9 mouse cellular contexts compared by ENCODE assay signal in the genomic region with DNA sequence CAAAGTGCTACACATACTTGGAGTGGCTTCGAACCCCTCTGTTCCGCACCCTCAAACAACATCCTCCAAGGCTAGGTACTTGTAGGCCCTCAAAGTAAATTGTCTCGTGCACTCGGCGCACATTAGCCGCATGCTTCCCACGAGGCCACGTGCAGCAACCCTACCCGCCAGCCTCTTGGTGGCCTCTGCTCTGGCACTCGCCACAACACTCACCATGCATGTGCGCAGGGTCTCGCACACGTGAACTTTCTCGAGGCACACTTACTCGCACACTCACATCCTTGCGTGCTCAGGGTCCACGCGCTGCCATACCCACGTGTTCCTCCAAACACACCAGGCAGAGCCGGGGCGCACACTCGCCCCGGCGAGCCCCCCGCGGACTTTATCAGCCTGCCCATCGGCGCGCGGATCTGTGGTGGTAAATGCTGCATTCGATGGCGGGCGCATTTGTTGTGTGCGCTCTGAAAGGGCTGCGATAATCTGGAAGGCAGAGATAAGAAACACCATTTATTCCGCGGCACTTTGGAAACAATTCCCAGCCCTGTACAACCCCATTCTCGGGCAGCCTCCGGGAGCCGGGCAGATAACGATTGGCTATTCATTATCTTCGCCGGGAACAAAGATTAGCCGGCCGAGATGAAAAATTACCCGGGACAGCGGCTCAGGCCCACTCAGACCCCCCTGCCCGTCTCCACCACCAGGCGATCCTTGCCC. TPM values are rescaled to one million over a fixed set of nuclear protein-coding genes. Genes with fewer than 3 reads are reported as not detected.
DNase-seq lines count a peak whose midpoint lies in the region; ATAC-seq lines count a peak whose summit lies in the region.
"Had no signal": no experiment of that assay in that cellular context is flagged by ENCODE, and none has a peak within 500 bp of the region (broad histone marks: within the 10 kb centered on the region; RNA-seq: fewer than 3 reads in every experiment).

No protein-coding gene starts in this region.

- no peak overlapping the region for H3K9ac ChIP-seq in kidney, embryonic 15.5 days
- no peak overlapping the region for H3K9ac ChIP-seq in liver, embryonic 12.5 days
- no peak overlapping the region for H3K9ac ChIP-seq in neural tube, embryonic 11.5 days (ENCODE audit: low read length)

- H3K4me3 ChIP-seq in kidney, embryonic 15.5 days (replicated peaks): peak overlapping the region; percentile 51
- H3K4me3 ChIP-seq in liver, embryonic 12.5 days: peak overlapping the region; percentile 63
- no peak overlapping the region for H3K4me3 ChIP-seq in neural tube, embryonic 11.5 days (ENCODE audit: low read depth, low read length)

- H3K4me1 ChIP-seq in kidney, embryonic 15.5 days: peaks cover 39% of the 10 kb centered on the region
- peaks cover 49% of the 10 kb centered on the region for H3K4me1 ChIP-seq in liver, embryonic 12.5 days
- H3K4me1 ChIP-seq in neural tube, embryonic 11.5 days (ENCODE audit: control insufficient read depth, insufficient read depth, low read length): peaks cover 10% of the 10 kb centered on the region

- H3K4me2 ChIP-seq in kidney, embryonic 15.5 days: peak overlapping the region; percentile 84
- H3K4me2 ChIP-seq in liver, embryonic 12.5 days: peak overlapping the region; percentile 85
- no peak overlapping the region for H3K4me2 ChIP-seq in neural tube, embryonic 11.5 days (ENCODE audit: low read depth)

- no peak for DNase-seq in kidney, postnatal 25 days
- peak; percentile 16 for DNase-seq in forelimb bud, embryonic 11.5 days (ENCODE audit: low read depth, low spot score)
- DNase-seq in neural tube, embryonic 11.5 days (ENCODE audit: low spot score): peak; percentile 50
- no peak for DNase-seq in layer of hippocampus, adult 9-10 months (ENCODE audit: low spot score)
- DNase-seq in cerebellum, adult 18-20 months: no peak
- no peak for DNase-seq in yolk sac, embryonic 10.5 days (ENCODE audit: low spot score)

- H3K27me3 ChIP-seq in kidney, embryonic 15.5 days: peaks cover 99% of the 10 kb centered on the region
- H3K27me3 ChIP-seq in liver, embryonic 12.5 days (replicated peaks): peaks cover 96% of the 10 kb centered on the region
- H3K27me3 ChIP-seq in neural tube, embryonic 11.5 days (ENCODE audit: control insufficient read depth, insufficient read depth, low read length): peaks cover 82% of the 10 kb centered on the region

- WGBS in kidney, embryonic 15.5 days: 5% methylated on average over 49 of the region's 49 CpGs
- 8% methylated on average over 49 of the region's 49 CpGs for WGBS in liver, embryonic 12.5 days (ENCODE audit: insufficient replicate concordance)
- WGBS in neural tube, embryonic 11.5 days: under 1% methylated on average over 49 of the region's 49 CpGs

- no peaks in the 10 kb centered on the region for H3K9me3 ChIP-seq in kidney, embryonic 15.5 days (replicated peaks)
- H3K9me3 ChIP-seq in liver, embryonic 12.5 days (replicated peaks): no peaks in the 10 kb centered on the region
- no peaks in the 10 kb centered on the region for H3K9me3 ChIP-seq in neural tube, embryonic 11.5 days (ENCODE audit: control insufficient read depth, low read length)

- H3K36me3 ChIP-seq in kidney, embryonic 15.5 days: no peaks in the 10 kb centered on the region
- no peaks in the 10 kb centered on the region for H3K36me3 ChIP-seq in liver, embryonic 12.5 days
- no peaks in the 10 kb centered on the region for H3K36me3 ChIP-seq in neural tube, embryonic 11.5 days (ENCODE audit: control insufficient read depth, insufficient read depth, low read length)

- H3K27ac ChIP-seq in kidney, embryonic 15.5 days: no peak overlapping the region
- H3K27ac ChIP-seq in liver, embryonic 12.5 days: no peak overlapping the region
- no peak overlapping the region for H3K27ac ChIP-seq in neural tube, embryonic 11.5 days (ENCODE audit: low read depth, low read length)

- ATAC-seq in kidney, embryonic 15.5 days (replicated peaks; ENCODE audit: low FRiP score): no peak; the same call in 1 of the 2 replicates
- no peak for ATAC-seq in liver, embryonic 12.5 days
- no peak for ATAC-seq in neural tube, embryonic 11.5 days (ENCODE audit: insufficient read depth, low FRiP score, low TSS enrichment)

RNA-seq across cellular contexts. Expression of a gene that starts 3.2 kb away (rescaled TPM):
- 42.1 and 59.5 TPM in 2 replicates for polyA plus RNA-seq in kidney, embryonic 15.5 days (2015; fragmentation: Nextera tagmentation; extraction: Ambion mirVana)
- 13.3 and 15.7 TPM in 2 replicates for polyA plus RNA-seq in liver, embryonic 12.5 days (2016; fragmentation: Nextera tagmentation; extraction: Ambion mirVana)
- polyA plus RNA-seq in neural tube, embryonic 11.5 days (2014; fragmentation: Nextera tagmentation; extraction: Ambion mirVana): 8.3 and 8.9 TPM in 2 replicates

RNA-seq across cellular contexts. Expression of a gene that starts 31.6 kb away (rescaled TPM):
- not detected in 2 replicates for polyA plus RNA-seq in kidney, embryonic 15.5 days (2015; fragmentation: Nextera tagmentation; extraction: Ambion mirVana)
- polyA plus RNA-seq in liver, embryonic 12.5 days (2016; fragmentation: Nextera tagmentation; extraction: Ambion mirVana): not detected in 2 replicates
- polyA plus RNA-seq in neural tube, embryonic 11.5 days (2014; fragmentation: Nextera tagmentation; extraction: Ambion mirVana): not detected in 2 replicates
- polyA plus RNA-seq: small intestine, adult 2 months had no signal

Comparison
In these comparisons a context has a peak if more than half of its experiments do, and no peak if none do; other contexts are left out.
1. DNase-seq: peak in forelimb bud, embryonic 11.5 days (single experiment) and neural tube, embryonic 11.5 days (single experiment); none in kidney, postnatal 25 days (0 of 2), layer of hippocampus, adult 9-10 months (single experiment), cerebellum, adult 18-20 months (0 of 2) and yolk sac, embryonic 10.5 days (single experiment).